Mouse (Mus musculus): ENCODE measurements at regions not wholly inside any gene's neighbourhood (a gene's known extent, or its start where the extent isn't known, plus 50 kb on each side); places are given as distances from the start of the nearest gene placed in this dataset.

DNA sequence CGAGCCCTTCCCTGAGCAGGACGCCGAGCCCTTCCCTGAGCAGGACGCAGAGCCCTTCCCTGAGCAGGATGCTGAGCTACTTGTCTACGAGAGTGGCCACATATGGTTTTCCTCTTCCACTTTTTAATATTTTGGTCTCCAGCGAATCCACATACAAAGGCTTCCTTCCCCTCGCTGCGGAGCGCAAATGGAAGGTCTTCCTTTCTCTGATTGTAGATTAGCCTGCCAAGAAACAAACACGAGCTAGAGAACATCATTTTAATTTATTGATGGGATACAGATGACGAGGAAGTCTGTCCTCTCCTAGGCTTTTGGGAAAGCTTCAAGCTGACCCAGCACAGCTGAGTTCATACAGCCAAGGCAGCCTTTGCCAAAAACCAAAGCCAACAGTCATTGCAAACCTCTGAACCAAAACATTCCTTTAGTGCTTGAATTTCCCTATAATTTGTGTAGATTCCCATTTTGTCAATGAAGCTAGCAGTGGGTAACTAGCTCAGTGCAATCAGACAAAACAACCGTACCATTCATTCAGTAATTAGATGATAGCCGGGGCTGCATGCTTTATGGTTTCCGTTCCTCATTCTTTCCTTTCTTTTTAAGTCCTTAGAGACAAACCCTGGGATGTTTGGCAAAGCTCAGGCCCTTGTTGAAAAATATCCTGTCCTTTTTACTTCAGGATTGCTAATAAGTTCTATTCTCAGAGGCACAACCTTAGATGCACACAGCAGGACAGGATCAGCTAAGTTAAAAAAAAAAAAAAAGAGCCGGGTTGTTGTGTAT, 83.1 kb upstream of the Spry2 start:
- Histone ChIP-seq H3K27ac (ENCODE audit: insufficient read depth, low read depth) (no peak overlapping the region), H3K4me2 (ENCODE audit: insufficient read depth, low read depth, poor library complexity, severe bottlenecking) (no peak overlapping the region), H3K36me3 (replicated peaks in 1 of 2; ENCODE audit: control insufficient read depth in 1 of 2, insufficient read depth in 1 of 2, low read length in 1 of 2) (no peaks in the 10 kb centered on the region), H3K79me2 (replicated peaks; ENCODE audit: control insufficient read depth, extremely low read depth, insufficient read depth, poor library complexity, severe bottlenecking) (no peaks in the 10 kb centered on the region), H3K9ac (ENCODE audit: insufficient read depth, low read depth) (no peak overlapping the region), H3K27me3 (replicated peaks) (no peaks in the 10 kb centered on the region), H3K9me3 (replicated peaks; ENCODE audit: low read length) (peaks cover 23% of the 10 kb centered on the region), H3K4me1 (ENCODE audit: control insufficient read depth in 1 of 2, insufficient read depth in 2 of 2) (no peaks in the 10 kb centered on the region), H3K4me3 (replicated peaks in 1 of 3; ENCODE audit: low read depth in 2 of 3, low read length in 2 of 3, poor library complexity in 1 of 3) (no peak overlapping the region)
- TF ChIP-seq USF2 (conservative IDR thresholded peaks at IDR 0.05; ENCODE audit: low read depth, low read length): no peak
- TF ChIP-seq TBP (conservative IDR thresholded peaks at IDR 0.05; ENCODE audit: low read depth, low read length): no peak
- no peak for TF ChIP-seq ELF1 (IDR thresholded peaks at IDR 0.05; ENCODE audit: low read depth, low read length)
- TF ChIP-seq GABPA (IDR thresholded peaks at IDR 0.05; ENCODE audit: insufficient replicate concordance, low read depth, low read length): no peak
- no peak for TF ChIP-seq JUND (conservative IDR thresholded peaks at IDR 0.05; ENCODE audit: low read depth, low read length)
- no peak for TF ChIP-seq NRF1 (IDR thresholded peaks at IDR 0.05; ENCODE audit: low read depth, low read length)
- TF ChIP-seq MAZ (IDR thresholded peaks at IDR 0.05; ENCODE audit: low read depth, low read length): no peak
- TF ChIP-seq EP300 (IDR thresholded peaks at IDR 0.05; ENCODE audit: low read length): no peak
- no peak for TF ChIP-seq RAD21 (IDR thresholded peaks at IDR 0.05; ENCODE audit: low read depth, low read length)
- no peak for TF ChIP-seq ZMIZ1 (IDR thresholded peaks at IDR 0.05; ENCODE audit: low read depth, low read length)
- no peak for TF ChIP-seq ZC3H11A (IDR thresholded peaks at IDR 0.05; ENCODE audit: low read depth, low read length)
- TF ChIP-seq SMC3 (IDR thresholded peaks at IDR 0.05; ENCODE audit: low read depth, low read length): no peak
- TF ChIP-seq ETS1 (conservative IDR thresholded peaks at IDR 0.05; ENCODE audit: low read depth, low read length): no peak
- TF ChIP-seq BHLHE40 (IDR thresholded peaks at IDR 0.05; ENCODE audit: low read depth, low read length): no peak
- TF ChIP-seq NELFE (IDR thresholded peaks at IDR 0.05; ENCODE audit: low read depth, low read length): no peak
- TF ChIP-seq TCF12 (IDR thresholded peaks at IDR 0.05; ENCODE audit: low read depth, low read length): no peak
- TF ChIP-seq PAX5 (IDR thresholded peaks at IDR 0.05; ENCODE audit: low read length): no peak
- TF ChIP-seq MYC (IDR thresholded peaks at IDR 0.05; ENCODE audit: low read depth, low read length): no peak
- no peak for TF ChIP-seq MAFK (IDR thresholded peaks at IDR 0.05; ENCODE audit: insufficient replicate concordance, low read length)
- no peak for TF ChIP-seq POLR2A (IDR thresholded peaks at IDR 0.05; ENCODE audit: low read depth, low read length)
- dilution Hi-C loops (cut with MboI; ENCODE audit: extremely low pct_ligation_motif_present, extremely low pct_unique_long_range_greater_than_20kb, low sequenced_read_pairs) (no loop called here), in situ Hi-C loops (cut with MboI; ENCODE audit: low pct_ligation_motif_present, low pct_unique_long_range_greater_than_20kb, low sequenced_read_pairs) (no loop called here)
- no peak for DNase-seq (ENCODE audit: extremely low read depth)

DNA sequence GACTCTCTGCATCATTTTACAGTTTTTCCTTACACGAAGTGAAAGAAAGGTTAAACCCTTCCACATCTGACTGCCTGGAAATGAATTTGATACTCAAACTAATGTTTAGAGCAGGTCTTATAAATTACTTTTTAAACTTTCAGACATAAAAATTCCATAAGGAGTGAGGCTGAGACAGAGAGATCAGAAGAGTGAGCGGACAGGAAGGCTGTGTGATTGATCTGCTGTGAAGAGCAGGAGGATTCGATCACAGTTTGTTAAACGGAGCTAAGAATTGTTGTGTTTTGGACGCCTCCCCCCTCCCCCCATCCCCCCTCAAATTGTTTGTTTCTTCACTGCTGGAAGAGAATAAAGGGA, 83.7 kb upstream of the Spry2 start:
- Histone ChIP-seq H3K79me2 (replicated peaks; ENCODE audit: control insufficient read depth, extremely low read depth, insufficient read depth, poor library complexity, severe bottlenecking) (no peaks in the 10 kb centered on the region), H3K27me3 (replicated peaks) (no peaks in the 10 kb centered on the region), H3K36me3 (replicated peaks in 1 of 2; ENCODE audit: control insufficient read depth in 1 of 2, insufficient read depth in 1 of 2, low read length in 1 of 2) (no peaks in the 10 kb centered on the region), H3K9me3 (replicated peaks; ENCODE audit: low read length) (peaks cover 26% of the 10 kb centered on the region), H3K4me2 (ENCODE audit: insufficient read depth, low read depth, poor library complexity, severe bottlenecking) (no peak overlapping the region), H3K27ac (ENCODE audit: insufficient read depth, low read depth) (no peak overlapping the region), H3K4me3 (replicated peaks in 1 of 3; ENCODE audit: low read depth in 2 of 3, low read length in 2 of 3, poor library complexity in 1 of 3) (no peak overlapping the region), H3K9ac (ENCODE audit: insufficient read depth, low read depth) (no peak overlapping the region), H3K4me1 (ENCODE audit: control insufficient read depth in 1 of 2, insufficient read depth in 2 of 2) (no peaks in the 10 kb centered on the region)
- TF ChIP-seq JUN (IDR thresholded peaks at IDR 0.05; ENCODE audit: insufficient read depth, low read depth, low read length) (no peak), MXI1 (IDR thresholded peaks at IDR 0.05; ENCODE audit: low read depth, low read length) (no peak), CHD1 (IDR thresholded peaks at IDR 0.05; ENCODE audit: low read depth, low read length) (no peak), POLR2AphosphoS2 (IDR thresholded peaks at IDR 0.05; ENCODE audit: low read depth, low read length) (no peak), TBP (conservative IDR thresholded peaks at IDR 0.05; ENCODE audit: low read depth, low read length) (no peak), SIN3A (IDR thresholded peaks at IDR 0.05; ENCODE audit: low read length) (no peak), PAX5 (IDR thresholded peaks at IDR 0.05; ENCODE audit: low read length) (no peak), POLR2A (IDR thresholded peaks at IDR 0.05; ENCODE audit: low read depth, low read length) (no peak), ZNF384 (IDR thresholded peaks at IDR 0.05; ENCODE audit: low read depth, low read length) (no peak), ELF1 (IDR thresholded peaks at IDR 0.05; ENCODE audit: low read depth, low read length) (no peak), ETS1 (conservative IDR thresholded peaks at IDR 0.05; ENCODE audit: low read depth, low read length) (no peak), MAZ (IDR thresholded peaks at IDR 0.05; ENCODE audit: low read depth, low read length) (no peak), MAX (IDR thresholded peaks at IDR 0.05; ENCODE audit: low read length) (no peak), USF2 (conservative IDR thresholded peaks at IDR 0.05; ENCODE audit: low read depth, low read length) (no peak), JUND (conservative IDR thresholded peaks at IDR 0.05; ENCODE audit: low read depth, low read length) (no peak), MAFK (IDR thresholded peaks at IDR 0.05; ENCODE audit: insufficient replicate concordance, low read length) (no peak), BHLHE40 (IDR thresholded peaks at IDR 0.05; ENCODE audit: low read depth, low read length) (no peak), HCFC1 (IDR thresholded peaks at IDR 0.05; ENCODE audit: low read depth, low read length) (no peak), SMC3 (IDR thresholded peaks at IDR 0.05; ENCODE audit: low read depth, low read length) (no peak), RCOR1 (conservative IDR thresholded peaks at IDR 0.05; ENCODE audit: low read depth, low read length) (no peak)
- in situ Hi-C loops (cut with MboI; ENCODE audit: low pct_ligation_motif_present, low pct_unique_long_range_greater_than_20kb, low sequenced_read_pairs) (no loop called here), dilution Hi-C loops (cut with MboI; ENCODE audit: extremely low pct_ligation_motif_present, extremely low pct_unique_long_range_greater_than_20kb, low sequenced_read_pairs) (no loop called here)
- DNase-seq (ENCODE audit: extremely low read depth): no peak

Measured in CH12.LX (cell line).